Mouse (Mus musculus) left cerebral cortex, postnatal 36 days (tissue): ENCODE results near the gene Sash1. TPM values are rescaled to one million over a fixed set of nuclear protein-coding genes. Genes with fewer than 3 reads are reported as not detected.

Experiments
- DNase-seq, 2 experiments: peaks; one replicate each; pipeline ENCODE4 v3.0.0; 2021 to 2022; ENCODE audit warnings: low spot score in 2 of 2, mixed read lengths in 1 of 2
- intact Hi-C: fragments of 180-260 bp; cut with DNase I; formaldehyde crosslinking; loops from one replicate; pipeline ENCODE4 v1.15.1; 2025
- total RNA-seq, 2 experiments: library from RNA; stranded (reverse); gene quantifications; 2 replicates each; pipeline ENCODE4 v1.2.3; 2021

Gene Sash1
- total RNA-seq, 2 experiments from 2014 or later: 47.9 to 50.6 TPM

- no peak for DNase-seq
- intact Hi-C loops: no loop called here
Measured at GRCm38 (mm10) chr10:8770931-8771653, 114.8 kb downstream of the Sash1 start.

- intact Hi-C loops: no loop called here
- no peak for DNase-seq
Measured at GRCm38 (mm10) chr10:8768654-8769053, 117.2 kb downstream of the Sash1 start.

GRCm38 (mm10) chr10:8767381-8767780 is 118.5 kb downstream of the Sash1 start:
- no peak for DNase-seq

GRCm38 (mm10) chr10:8765922-8766522 is 119.8 kb downstream of the Sash1 start:
- intact Hi-C loops: no loop called here
- DNase-seq: no peak

More at GRCm38 (mm10) chr10:8767381-8767780, 118.5 kb downstream of the Sash1 start:
- intact Hi-C loops: no loop called here

GRCm38 (mm10) chr10:8762771-8763170 is 123.1 kb downstream of the Sash1 start:
- intact Hi-C loops: no loop called here

GRCm38 (mm10) chr10:8762209-8762701 is 123.6 kb downstream of the Sash1 start:
- no peak for DNase-seq
- intact Hi-C loops: no loop called here

More at GRCm38 (mm10) chr10:8762771-8763170, 123.1 kb downstream of the Sash1 start:
- no peak for DNase-seq

- DNase-seq: peak in 1 of 2 experiments; percentile 32
- intact Hi-C loops: no loop called here
Measured at GRCm38 (mm10) chr10:8761656-8762055, 124.2 kb downstream of the Sash1 start.

- no peak for DNase-seq
- intact Hi-C loops: no loop called here
Measured at GRCm38 (mm10) chr10:8760598-8760997, 125.3 kb downstream of the Sash1 start.

GRCm38 (mm10) chr10:8759228-8759627 is 126.6 kb downstream of the Sash1 start:
- intact Hi-C loops: no loop called here
- DNase-seq: no peak

- intact Hi-C loops: no loop called here
Measured at GRCm38 (mm10) chr10:8757429-8757931, 128.4 kb downstream of the Sash1 start.

GRCm38 (mm10) chr10:8756604-8757354 is 129.1 kb downstream of the Sash1 start:
- intact Hi-C loops: no loop called here
- DNase-seq: no peak

More at GRCm38 (mm10) chr10:8757429-8757931, 128.4 kb downstream of the Sash1 start:
- no peak for DNase-seq

GRCm38 (mm10) chr10:8753377-8753776 is 132.5 kb downstream of the Sash1 start:
- no peak for DNase-seq
- intact Hi-C loops: no loop called here

GRCm38 (mm10) chr10:8752436-8752835 is 133.4 kb downstream of the Sash1 start:
- DNase-seq: no peak
- intact Hi-C loops: no loop called here

GRCm38 (mm10) chr10:8749537-8749936 is 136.3 kb downstream of the Sash1 start:
- DNase-seq: no peak
- intact Hi-C loops: no loop called here

- intact Hi-C loops: no loop called here
Measured at GRCm38 (mm10) chr10:8747450-8748212, 138.2 kb downstream of the Sash1 start.

GRCm38 (mm10) chr10:8746082-8746696 is 139.7 kb downstream of the Sash1 start:
- DNase-seq: no peak
- intact Hi-C loops: no loop called here

More at GRCm38 (mm10) chr10:8747450-8748212, 138.2 kb downstream of the Sash1 start:
- no peak for DNase-seq

GRCm38 (mm10) chr10:8742872-8743271 is 143.0 kb downstream of the Sash1 start:
- intact Hi-C loops: loop anchor here (2.0 to 5.0 kb wide), 2 partner anchors 34 to 52 kb away; no protein-coding TSS in a partner anchor

GRCm38 (mm10) chr10:8741505-8741904 is 144.4 kb downstream of the Sash1 start:
- no peak for DNase-seq
- intact Hi-C loops: loop anchor here (5.0 kb wide), 1 partner anchor 36 kb away; no protein-coding TSS in a partner anchor

More at GRCm38 (mm10) chr10:8742872-8743271, 143.0 kb downstream of the Sash1 start:
- peak in 1 of 2 experiments; percentile 38 for DNase-seq

- intact Hi-C loops: loop anchor here (5.0 kb wide), 1 partner anchor 37 kb away; no protein-coding TSS in a partner anchor
Measured at GRCm38 (mm10) chr10:8740797-8741196, 145.1 kb downstream of the Sash1 start.

More at GRCm38 (mm10) chr10:8740797-8741196, 145.1 kb downstream of the Sash1 start:
- DNase-seq: no peak
